Mouse (Mus musculus): ENCODE data around the gene Tdrd7.

DNA sequence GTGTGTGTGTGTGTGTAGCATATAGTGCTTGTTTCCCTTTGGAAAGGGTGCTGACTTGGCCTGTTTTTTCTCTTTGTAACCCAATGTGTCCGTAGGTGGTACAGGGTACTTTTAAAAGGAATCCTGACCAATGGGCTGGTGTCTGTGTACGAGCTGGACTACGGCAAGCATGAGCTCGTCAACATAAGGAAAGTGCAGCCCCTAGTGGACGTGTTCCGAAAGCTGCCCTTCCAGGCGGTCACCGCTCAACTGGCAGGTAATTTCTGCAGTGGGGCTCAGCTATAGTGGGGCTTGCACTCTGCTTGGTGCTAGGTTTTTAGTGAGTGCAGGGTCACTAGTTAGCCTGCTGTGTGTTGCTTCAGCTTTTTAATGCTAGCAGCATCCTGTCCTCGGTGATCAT lies 64.4 kb downstream of the Tdrd7 start:
- peak; percentile 19 for TF ChIP-seq CTCF (conservative IDR thresholded peaks at IDR 0.05; ENCODE audit: low read length)
- TF ChIP-seq POU5F1 (IDR thresholded peaks at IDR 0.05; ENCODE audit: borderline replicate concordance, low read length): no peak

Measured in E14TG2a.4 (cell line).